Mouse (Mus musculus) erythroblast, embryonic 14.5 days (primary cell): ENCODE measurements around the gene Tut1.

ENCODE experiments used
- GATA1 ChIP-seq: IDR thresholded peaks from 2 replicates; pipeline ENCODE4 v1.6.1; 2012; ENCODE audit warnings: low read length, inconsistent platforms, mixed read lengths
- TAL1 ChIP-seq: IDR thresholded peaks from 3 replicates; pipeline ENCODE4 v1.6.1; 2012; ENCODE audit warnings: low read length, inconsistent platforms, mixed read lengths

GRCm38 (mm10) chr19:8984255-8984868 lies 30.7 kb downstream of the Tut1 start:
- TF ChIP-seq TAL1 = no peak
- no peak for TF ChIP-seq GATA1
